27 mouse cellular contexts compared by ENCODE assay signal in the genomic region with DNA sequence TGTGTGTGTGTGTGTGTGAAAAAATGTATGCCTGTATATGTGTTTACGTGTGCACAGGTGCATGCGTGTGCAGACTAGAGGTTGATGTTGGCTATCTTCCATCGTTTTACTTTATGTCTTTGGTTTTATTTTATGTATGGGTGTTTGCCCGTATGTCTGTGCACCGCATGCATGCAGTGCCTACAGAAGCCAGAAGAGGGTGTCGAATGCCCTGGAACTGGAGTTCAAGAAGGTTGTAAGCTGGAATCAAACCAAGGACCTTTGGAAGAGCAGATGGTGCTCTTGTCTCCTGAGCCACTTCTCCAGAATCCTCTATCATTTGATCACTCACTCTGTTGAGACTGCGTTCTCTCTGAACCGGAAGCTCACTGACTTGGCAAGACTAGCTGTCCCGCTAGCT. TPM values are rescaled to one million over a fixed set of nuclear protein-coding genes. Genes with fewer than 3 reads are reported as not detected.
A peak's percentile ranks its signal among the peaks of the same experiment; 100 is the strongest.
DNase-seq lines count a peak whose midpoint lies in the region; ATAC-seq and TF ChIP-seq lines count a peak whose summit lies in the region.
"Had no signal": no experiment of that assay in that cellular context is flagged by ENCODE, and none has a peak within 500 bp of the region (broad histone marks: within the 10 kb centered on the region; RNA-seq: fewer than 3 reads in every experiment).

No protein-coding gene starts in this region.

- H3K27ac ChIP-seq in heart, adult 2 months = no peak overlapping the region
- H3K27ac ChIP-seq in heart, embryonic 11.5 days (ENCODE audit: low read depth, low read length) = no peak overlapping the region
- H3K27ac ChIP-seq in liver, postnatal 0 days (ENCODE audit: low read depth) = no peak overlapping the region
- H3K27ac ChIP-seq in liver, embryonic 11.5 days (ENCODE audit: low read depth, low read length) = no peak overlapping the region
- no peak overlapping the region for H3K27ac ChIP-seq in stomach, postnatal 0 days (replicated peaks)
- H3K27ac ChIP-seq: forebrain, embryonic 10.5 days; left cerebral cortex, adult 2 months; limb, embryonic 10.5 days; liver, embryonic 13.5 days had no signal

- no peak overlapping the region for H3K4me3 ChIP-seq in heart, adult 2 months
- H3K4me3 ChIP-seq in heart, embryonic 11.5 days (ENCODE audit: low read depth, low read length) = no peak overlapping the region
- no peak overlapping the region for H3K4me3 ChIP-seq in liver, postnatal 0 days (ENCODE audit: low read depth, low read length)
- no peak overlapping the region for H3K4me3 ChIP-seq in liver, embryonic 11.5 days (ENCODE audit: low read depth, low read length)
- H3K4me3 ChIP-seq in stomach, postnatal 0 days (ENCODE audit: low read depth, low read length) = no peak overlapping the region
- H3K4me3 ChIP-seq: forebrain, embryonic 10.5 days; left cerebral cortex, adult 2 months; limb, embryonic 10.5 days; liver, embryonic 13.5 days; megakaryocyte, embryonic 14.5 days had no signal

- no peak overlapping the region for H3K4me2 ChIP-seq in heart, embryonic 11.5 days
- no peak overlapping the region for H3K4me2 ChIP-seq in liver, postnatal 0 days (ENCODE audit: low read depth, low read length)
- no peak overlapping the region for H3K4me2 ChIP-seq in liver, embryonic 11.5 days
- no peak overlapping the region for H3K4me2 ChIP-seq in stomach, postnatal 0 days (replicated peaks; ENCODE audit: low read depth)
- H3K4me2 ChIP-seq: liver, embryonic 13.5 days had no signal

- ATAC-seq in heart, embryonic 11.5 days (replicated peaks; ENCODE audit: insufficient number of reproducible peaks, low FRiP score, low TSS enrichment) = no peak
- ATAC-seq in liver, postnatal 0 days = no peak
- ATAC-seq in liver, embryonic 11.5 days (replicated peaks; ENCODE audit: low FRiP score) = no peak
- no peak for ATAC-seq in stomach, postnatal 0 days (ENCODE audit: low FRiP score, low TSS enrichment)
- ATAC-seq: forebrain, postnatal 0 days; hindbrain, embryonic 16.5 days had no signal

- peak; percentile 13 for TF ChIP-seq CTCF in heart, adult 2 months (IDR thresholded peaks at IDR 0.05)
- 0 out of 2 replicates have a peak, but pooled peaks have one; percentile 12 for TF ChIP-seq CTCF in liver, postnatal 0 days (IDR thresholded peaks at IDR 0.05; ENCODE audit: low read depth)
- TF ChIP-seq CTCF in stomach, postnatal 0 days (IDR thresholded peaks at IDR 0.05; ENCODE audit: low read depth) = 0 out of 2 replicates have a peak, but pooled peaks have one; percentile 24

- no peaks in the 10 kb centered on the region for H3K27me3 ChIP-seq in heart, adult 2 months (ENCODE audit: control insufficient read depth, insufficient read depth, low read length)
- H3K27me3 ChIP-seq in heart, embryonic 11.5 days (ENCODE audit: control insufficient read depth, insufficient read depth, low read length) = no peaks in the 10 kb centered on the region
- no peaks in the 10 kb centered on the region for H3K27me3 ChIP-seq in liver, postnatal 0 days (ENCODE audit: insufficient read depth, low read length)
- H3K27me3 ChIP-seq in liver, embryonic 11.5 days (replicated peaks; ENCODE audit: control insufficient read depth, insufficient read depth, low read length) = no peaks in the 10 kb centered on the region
- no peaks in the 10 kb centered on the region for H3K27me3 ChIP-seq in stomach, postnatal 0 days (ENCODE audit: control insufficient read depth, insufficient read depth, low read length)
- H3K27me3 ChIP-seq: liver, embryonic 13.5 days had no signal

- H3K4me1 ChIP-seq in heart, adult 2 months (ENCODE audit: control insufficient read depth, insufficient read depth, low read length) = peaks cover 3% of the 10 kb centered on the region; the same call in 1 of the 2 replicates
- no peaks in the 10 kb centered on the region for H3K4me1 ChIP-seq in heart, embryonic 11.5 days (ENCODE audit: control insufficient read depth, insufficient read depth, low read length)
- peaks cover 9% of the 10 kb centered on the region for H3K4me1 ChIP-seq in liver, postnatal 0 days (ENCODE audit: insufficient read depth)
- peaks cover 8% of the 10 kb centered on the region; the same call in 1 of the 2 replicates for H3K4me1 ChIP-seq in liver, embryonic 11.5 days (replicated peaks; ENCODE audit: control insufficient read depth, insufficient read depth, low read length)
- no peaks in the 10 kb centered on the region for H3K4me1 ChIP-seq in stomach, postnatal 0 days (replicated peaks; ENCODE audit: control insufficient read depth, insufficient read depth)
- H3K4me1 ChIP-seq: forebrain, embryonic 10.5 days had no signal

- H3K79me2 ChIP-seq in heart, adult 2 months (replicated peaks; ENCODE audit: control insufficient read depth, insufficient read depth, low read length) = no peaks in the 10 kb centered on the region

- no peak overlapping the region for H3K9ac ChIP-seq in heart, adult 2 months (ENCODE audit: low read depth, low read length)
- H3K9ac ChIP-seq in heart, embryonic 11.5 days (ENCODE audit: low read depth, low read length) = no peak overlapping the region
- H3K9ac ChIP-seq in liver, postnatal 0 days (replicated peaks) = no peak overlapping the region
- H3K9ac ChIP-seq in liver, embryonic 11.5 days (ENCODE audit: low read depth, low read length) = no peak overlapping the region
- no peak overlapping the region for H3K9ac ChIP-seq in stomach, postnatal 0 days (ENCODE audit: low read length)
- H3K9ac ChIP-seq: forebrain, postnatal 0 days; liver, embryonic 13.5 days had no signal

- H3K9me3 ChIP-seq in heart, embryonic 11.5 days (replicated peaks; ENCODE audit: control insufficient read depth, low read length) = no peaks in the 10 kb centered on the region
- H3K9me3 ChIP-seq in liver, postnatal 0 days (ENCODE audit: low read length) = no peaks in the 10 kb centered on the region
- H3K9me3 ChIP-seq in liver, embryonic 11.5 days (ENCODE audit: control insufficient read depth, low read length) = no peaks in the 10 kb centered on the region
- H3K9me3 ChIP-seq in stomach, postnatal 0 days (ENCODE audit: control insufficient read depth, low read length) = no peaks in the 10 kb centered on the region
- H3K9me3 ChIP-seq: forebrain, embryonic 10.5 days; limb, embryonic 10.5 days; liver, embryonic 13.5 days had no signal

- no peaks in the 10 kb centered on the region for H3K36me3 ChIP-seq in heart, adult 2 months (ENCODE audit: control insufficient read depth, insufficient read depth, low read length)
- no peaks in the 10 kb centered on the region for H3K36me3 ChIP-seq in heart, embryonic 11.5 days (ENCODE audit: control insufficient read depth, insufficient read depth, low read length)
- no peaks in the 10 kb centered on the region for H3K36me3 ChIP-seq in liver, postnatal 0 days (replicated peaks; ENCODE audit: insufficient read depth, low read length)
- H3K36me3 ChIP-seq in liver, embryonic 11.5 days (ENCODE audit: control insufficient read depth, insufficient read depth, low read length) = no peaks in the 10 kb centered on the region
- no peaks in the 10 kb centered on the region for H3K36me3 ChIP-seq in stomach, postnatal 0 days (ENCODE audit: control insufficient read depth, insufficient read depth, low read length)
- H3K36me3 ChIP-seq: forebrain, embryonic 10.5 days; limb, embryonic 10.5 days; liver, embryonic 13.5 days had no signal

- no peak for DNase-seq in heart, adult 2 months
- no peak for DNase-seq in liver, postnatal 0 days
- no peak for DNase-seq in liver, embryonic 11.5 days (ENCODE audit: low spot score)
- DNase-seq in ES-CJ7 (ENCODE audit: low read depth, low spot score) = peak; percentile 51
- no peak for DNase-seq in stomach, postnatal 0 days (ENCODE audit: low spot score)
- no peak for DNase-seq in spleen, postnatal 10 days (ENCODE audit: low spot score in 2 of 2)
- DNase-seq: adrenal gland, postnatal 10 days; cerebellum, adult 18-20 months; cerebellum, postnatal 36 days; forebrain, postnatal 0 days; kidney, adult 11 months; kidney, postnatal 25 days; layer of hippocampus, adult 9-11 months; liver, embryonic 13.5 days; retina, postnatal 1 day; right cerebral cortex, postnatal 4 days had no signal

- intact Hi-C loops in heart, adult 2 months (cut with DNase I) = no loop called here

- no peak for TF ChIP-seq POLR2A in heart, adult 2 months (IDR thresholded peaks at IDR 0.05; ENCODE audit: insufficient read depth, low read depth, low read length)

- no peak for TF ChIP-seq EP300 in heart, adult 2 months (IDR thresholded peaks at IDR 0.05; ENCODE audit: insufficient read depth, low read depth, low read length)
- no peak for TF ChIP-seq EP300 in liver, postnatal 0 days (IDR thresholded peaks at IDR 0.05; ENCODE audit: low read depth)
- no peak for TF ChIP-seq EP300 in stomach, postnatal 0 days (optimal IDR thresholded peaks at IDR 0.05)

- 87% methylated on average over 9 of the region's 9 CpGs for WGBS in heart, adult 2 months
- WGBS in heart, embryonic 11.5 days (ENCODE audit: insufficient replicate concordance) = 85% methylated on average over 9 of the region's 9 CpGs
- 84% methylated on average over 9 of the region's 9 CpGs for WGBS in liver, postnatal 0 days (ENCODE audit: insufficient replicate concordance)
- 85% methylated on average over 9 of the region's 9 CpGs for WGBS in liver, embryonic 11.5 days
- WGBS in stomach, postnatal 0 days = 87% methylated on average over 9 of the region's 9 CpGs

RNA-seq across cellular contexts. Expression of a gene that starts 17.9 kb away (rescaled TPM):
- total RNA-seq in heart, adult 2 months (2021) = not detected
- polyA plus RNA-seq in heart, adult 2 months (2012; rRNA removed) = 1.4 TPM in 1 of 2 replicates, not detected in the other
- 0.54 TPM in 1 of 2 replicates, not detected in the other for polyA plus RNA-seq in heart, embryonic 11.5 days (2014; fragmentation: Nextera tagmentation; extraction: Ambion mirVana)
- polyA plus RNA-seq in liver, postnatal 0 days (2015; fragmentation: Nextera tagmentation; extraction: Ambion mirVana) = not detected in 2 replicates
- 0.26 TPM in 1 of 2 replicates, not detected in the other for polyA plus RNA-seq in liver, embryonic 11.5 days (2014; fragmentation: Nextera tagmentation; extraction: Ambion mirVana)
- polyA plus RNA-seq in stomach, postnatal 0 days (2015; fragmentation: Nextera tagmentation; extraction: Ambion mirVana) = 0.15 TPM in 1 of 2 replicates, not detected in the other
- total RNA-seq: adrenal gland, postnatal 10 days; forebrain, postnatal 0 days; hematopoietic stem cell, adult 5-6 weeks; left cerebral cortex, adult 2 months; MEL; midbrain, postnatal 0 days had no signal
- polyA plus RNA-seq: C2C12; forebrain, embryonic 10.5 days; forebrain, postnatal 0 days; heart, embryonic 14.5 days; limb, embryonic 10.5 days; liver, embryonic 13.5 days; midbrain, postnatal 0 days had no signal

RNA-seq across cellular contexts. Expression of a gene that starts 53.8 kb away (rescaled TPM):
- total RNA-seq in heart, adult 2 months (2021) = 10 to 100 TPM; 21.9 to 24.5 TPM
- polyA plus RNA-seq in heart, adult 2 months (2012; rRNA removed) = 9.7 and 17.7 TPM in 2 replicates
- polyA plus RNA-seq in heart, embryonic 11.5 days (2014; fragmentation: Nextera tagmentation; extraction: Ambion mirVana) = 47.3 and 49.4 TPM in 2 replicates
- 29.1 and 29.4 TPM in 2 replicates for polyA plus RNA-seq in liver, postnatal 0 days (2015; fragmentation: Nextera tagmentation; extraction: Ambion mirVana)
- 49.1 and 53.7 TPM in 2 replicates for polyA plus RNA-seq in liver, embryonic 11.5 days (2014; fragmentation: Nextera tagmentation; extraction: Ambion mirVana)
- polyA plus RNA-seq in stomach, postnatal 0 days (2015; fragmentation: Nextera tagmentation; extraction: Ambion mirVana) = 67.2 and 71.1 TPM in 2 replicates
